Mouse (Mus musculus) forebrain, embryonic 15.5 days (tissue): ENCODE measurements around the gene Cacna1i. TPM values are rescaled to one million over a fixed set of nuclear protein-coding genes. Genes with fewer than 3 reads are reported as not detected.

Experiments used
- ATAC-seq: fragments of 200-750 bp; cut with Nextera tagmentation; replicated peaks from 2 replicates; pipeline ENCODE4 v1.8.0; 2017; ENCODE audit warnings: mild to moderate bottlenecking, moderate TSS enrichment, moderate library complexity
- H3K27ac ChIP-seq: fragments of 300-500 bp; sonication (generic); replicated peaks from 2 replicates; pipeline ENCODE4 v1.5.1; 2015; ENCODE audit warnings: mild to moderate bottlenecking, inconsistent platforms
- H3K27me3 ChIP-seq: fragments of 300-500 bp; sonication (generic); 2 replicates; pipeline ENCODE4 v1.6.1; 2015; ENCODE audit warnings: inconsistent platforms
- H3K36me3 ChIP-seq: fragments of 300-500 bp; sonication (generic); 2 replicates; pipeline ENCODE4 v1.6.1; 2015; ENCODE audit warnings: mild to moderate bottlenecking, inconsistent platforms
- H3K4me1 ChIP-seq: fragments of 300-500 bp; sonication (generic); 2 replicates; pipeline ENCODE4 v1.6.1; 2015; ENCODE audit warnings: inconsistent platforms
- H3K4me2 ChIP-seq: fragments of 300-500 bp; sonication (generic); replicated peaks from 2 replicates; pipeline ENCODE4 v1.6.1; 2015; ENCODE audit warnings: mild to moderate bottlenecking, inconsistent platforms
- H3K4me3 ChIP-seq: fragments of 300-500 bp; sonication (generic); 2 replicates; pipeline ENCODE4 v1.5.1; 2015; ENCODE audit warnings: mild to moderate bottlenecking, inconsistent platforms
- H3K9ac ChIP-seq: fragments of 300-500 bp; sonication (generic); replicated peaks from 2 replicates; pipeline ENCODE4 v1.6.1; 2015; ENCODE audit warnings: mild to moderate bottlenecking, inconsistent platforms
- H3K9me3 ChIP-seq: fragments of 300-500 bp; sonication (generic); 2 replicates; pipeline ENCODE4 v1.6.1; 2016; ENCODE audit warnings: inconsistent platforms
- WGBS: fragments of 180-500 bp; shearing (Covaris S2); methylation state at CpG from one replicate; pipeline ENCODE4 v1.1.7; 2015; ENCODE audit warnings: mixed read lengths; 5-methylcytosine and 5-hydroxymethylcytosine counted together
- polyA plus RNA-seq: library from polyadenylated mRNA; unstranded; fragments of >200 nt; fragmentation: Nextera tagmentation; extraction: Ambion mirVana; gene quantifications from 2 replicates; pipeline ENCODE4 v1.2.1, GENCODE M21; 2015

Cacna1i gene
- polyA plus RNA-seq: 0.50 and 0.57 TPM in 2 replicates

DNA sequence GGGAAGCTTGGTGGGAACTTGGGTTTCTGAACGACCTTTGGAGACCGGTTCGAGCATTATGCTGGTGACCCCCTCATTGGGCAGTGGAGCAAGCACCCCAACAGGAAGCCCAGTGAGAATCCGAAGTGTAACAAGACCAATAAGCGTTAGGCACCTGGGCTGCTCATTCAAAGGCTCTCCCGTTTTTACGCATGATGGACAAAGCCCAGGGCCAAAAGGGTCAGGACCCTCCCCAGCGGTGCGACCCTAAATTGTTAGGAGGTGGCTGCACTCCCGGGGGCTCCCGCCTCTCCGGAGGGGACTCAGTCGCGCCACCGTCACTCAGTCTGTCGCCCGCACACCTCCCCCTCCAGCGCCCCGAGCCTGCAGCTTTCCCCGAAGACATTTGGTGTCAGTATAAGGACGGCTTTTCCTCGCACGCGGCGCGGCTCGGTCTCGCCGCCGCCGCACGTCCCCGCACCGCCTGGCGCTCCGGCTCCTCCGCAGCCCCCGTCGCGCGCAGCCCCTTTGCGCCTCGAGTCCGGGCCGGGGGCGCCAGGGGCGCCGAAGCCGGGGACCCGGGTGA is at the start of gene Cacna1i:
Gene Cacna1i, plus strand, starts transcription at position 388 of the 565 bp plus-strand sequence.
- Histone ChIP-seq H3K9me3 (no peaks in the 10 kb centered on the region), H3K27me3 (peaks cover 48% of the 10 kb centered on the region), H3K4me1 (peaks cover 14% of the 10 kb centered on the region; the same call in 1 of the 2 replicates), H3K27ac (no peak within 1 kb of the TSS; the same call in 1 of the 2 replicates), H3K36me3 (no peaks in the 10 kb centered on the region), H3K4me3 (peak within 1 kb of the TSS; percentile 54), H3K4me2 (peak within 1 kb of the TSS; percentile 82), H3K9ac (peak within 1 kb of the TSS; percentile 63)
- WGBS: under 1% methylated on average over 50 of the region's 50 CpGs
- peak; percentile 78 for ATAC-seq

DNA sequence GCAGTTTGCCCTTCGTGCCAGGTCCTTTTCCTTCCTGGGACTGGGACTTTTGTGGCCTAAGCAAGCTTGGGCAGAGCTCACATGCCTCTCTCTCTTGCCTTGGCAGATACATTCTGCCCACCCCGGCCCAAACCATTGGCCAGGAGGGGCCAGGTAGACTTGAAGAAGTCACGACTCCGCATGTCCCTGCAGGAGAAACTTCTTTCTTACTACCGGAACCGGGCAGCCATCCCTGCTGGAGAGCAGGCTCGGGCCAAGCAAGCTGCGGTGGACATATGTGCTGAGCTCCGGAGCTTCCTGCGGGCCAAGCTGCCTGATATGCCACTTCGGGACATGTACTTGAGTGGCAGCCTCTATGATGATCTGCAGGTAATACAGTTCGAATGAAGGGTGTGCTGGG is 38.9 kb upstream of the Cacna1i start:
- no peak overlapping the region for H3K9ac ChIP-seq
- H3K27ac ChIP-seq: no peak overlapping the region
- H3K4me1 ChIP-seq: no peaks in the 10 kb centered on the region
- no peak overlapping the region for H3K4me2 ChIP-seq
- H3K27me3 ChIP-seq: no peaks in the 10 kb centered on the region
- H3K36me3 ChIP-seq: peaks cover 74% of the 10 kb centered on the region
- H3K4me3 ChIP-seq: no peak overlapping the region
- 94% methylated on average over 12 of the region's 12 CpGs for WGBS
- no peaks in the 10 kb centered on the region for H3K9me3 ChIP-seq
- ATAC-seq: no peak

- Histone ChIP-seq H3K27me3 (no peaks in the 10 kb centered on the region), H3K4me2 (no peak overlapping the region), H3K36me3 (peaks cover 71% of the 10 kb centered on the region), H3K4me3 (no peak overlapping the region), H3K9me3 (no peaks in the 10 kb centered on the region), H3K4me1 (0 out of 2 replicates have a peak, but pooled peaks cover under 1% of the 10 kb centered on the region), H3K9ac (no peak overlapping the region), H3K27ac (no peak overlapping the region)
- WGBS: 82% methylated on average over 1 of the region's 1 CpGs
- no peak for ATAC-seq
Observed at GRCm38 (mm10) chr15:80248596-80248995, 38.4 kb upstream of the Cacna1i start.

DNA sequence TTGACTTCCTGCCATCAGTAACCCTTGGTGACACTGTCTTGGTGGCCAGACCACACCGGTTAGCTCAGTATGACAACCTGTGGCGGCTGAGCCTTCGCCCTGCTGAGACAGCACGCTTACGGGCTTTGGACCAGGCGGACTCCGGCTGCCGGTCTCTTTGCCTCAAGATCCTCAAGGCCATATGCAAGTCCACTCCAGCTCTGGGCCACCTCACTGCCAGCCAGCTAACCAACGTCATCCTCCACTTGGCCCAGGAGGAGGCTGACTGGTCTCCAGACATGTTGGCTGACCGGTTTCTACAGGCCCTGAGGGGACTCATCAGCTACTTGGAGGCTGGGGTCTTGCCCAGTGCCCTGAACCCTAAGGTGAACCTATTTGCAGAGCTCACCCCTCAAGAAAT is 37.4 kb upstream of the Cacna1i start:
- no peak for ATAC-seq
- no peaks in the 10 kb centered on the region for H3K27me3 ChIP-seq
- WGBS: 92% methylated on average over 10 of the region's 10 CpGs
- H3K4me2 ChIP-seq: no peak overlapping the region
- H3K4me3 ChIP-seq: no peak overlapping the region
- H3K9me3 ChIP-seq: no peaks in the 10 kb centered on the region
- H3K4me1 ChIP-seq: peaks cover 10% of the 10 kb centered on the region
- H3K36me3 ChIP-seq: peaks cover 61% of the 10 kb centered on the region
- no peak overlapping the region for H3K27ac ChIP-seq
- no peak overlapping the region for H3K9ac ChIP-seq

DNA sequence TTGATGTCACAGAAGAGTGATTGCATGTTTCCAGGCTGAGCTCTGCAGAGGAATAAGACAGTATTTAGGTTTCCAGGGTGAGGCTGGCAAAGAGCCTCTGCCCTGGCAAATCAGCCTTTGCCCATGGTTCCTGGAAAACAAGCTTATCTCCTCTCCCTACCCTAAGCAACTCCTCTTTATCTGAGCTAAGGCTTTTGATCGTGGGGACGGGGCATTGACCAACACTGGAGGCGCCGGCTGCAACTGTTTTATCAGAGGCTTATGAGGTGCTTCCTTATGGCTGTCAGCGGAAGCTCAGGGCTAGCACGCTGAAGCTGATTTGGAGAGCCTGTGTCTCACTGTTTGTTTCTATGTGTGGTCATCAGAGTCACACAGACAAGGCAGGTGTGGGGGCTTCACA is 36.5 kb upstream of the Cacna1i start:
- ATAC-seq: no peak
- no peak overlapping the region for H3K4me3 ChIP-seq
- H3K9ac ChIP-seq: no peak overlapping the region
- H3K4me2 ChIP-seq: no peak overlapping the region
- H3K36me3 ChIP-seq: peaks cover 60% of the 10 kb centered on the region
- peaks cover 10% of the 10 kb centered on the region for H3K4me1 ChIP-seq
- 96% methylated on average over 6 of the region's 6 CpGs for WGBS
- no peaks in the 10 kb centered on the region for H3K9me3 ChIP-seq
- no peaks in the 10 kb centered on the region for H3K27me3 ChIP-seq
- no peak overlapping the region for H3K27ac ChIP-seq

- Histone ChIP-seq H3K36me3 (peaks cover 53% of the 10 kb centered on the region), H3K4me2 (no peak overlapping the region), H3K9me3 (no peaks in the 10 kb centered on the region), H3K27ac (peak overlapping the region; percentile 99; the same call in 1 of the 2 replicates), H3K27me3 (no peaks in the 10 kb centered on the region), H3K9ac (no peak overlapping the region), H3K4me1 (peaks cover 32% of the 10 kb centered on the region), H3K4me3 (no peak overlapping the region)
- ATAC-seq: no peak
- 25% methylated on average over 2 of the region's 2 CpGs for WGBS
Observed at GRCm38 (mm10) chr15:80253530-80253929, 33.5 kb upstream of the Cacna1i start.

DNA sequence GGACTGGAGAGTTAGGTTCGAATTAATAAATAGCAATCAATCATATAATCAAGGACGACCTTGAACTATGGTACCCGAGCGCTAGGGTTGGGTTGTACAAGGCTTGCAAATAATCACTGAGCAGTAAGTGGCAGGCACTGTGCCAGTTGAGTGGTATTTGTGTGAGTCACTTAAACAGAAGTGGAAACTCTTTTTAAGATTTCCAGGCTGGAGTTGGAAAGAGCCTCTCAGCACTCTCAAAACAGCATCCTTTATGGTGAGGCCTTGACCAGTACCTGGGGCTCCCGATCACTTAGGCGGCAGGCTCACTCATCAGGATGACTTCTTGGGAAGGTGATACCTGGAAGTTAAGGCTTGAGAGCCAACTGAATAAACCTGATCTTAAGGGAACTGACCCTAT is 32.8 kb upstream of the Cacna1i start:
- peaks cover 49% of the 10 kb centered on the region for H3K36me3 ChIP-seq
- 52% methylated on average over 6 of the region's 6 CpGs for WGBS
- peak overlapping the region; percentile 92 for H3K4me2 ChIP-seq
- peak overlapping the region; percentile 98 for H3K4me3 ChIP-seq
- no peaks in the 10 kb centered on the region for H3K27me3 ChIP-seq
- peaks cover 35% of the 10 kb centered on the region for H3K4me1 ChIP-seq
- no peaks in the 10 kb centered on the region for H3K9me3 ChIP-seq
- H3K27ac ChIP-seq: peak overlapping the region; percentile 99
- H3K9ac ChIP-seq: peak overlapping the region; percentile 70
- ATAC-seq: no peak

DNA sequence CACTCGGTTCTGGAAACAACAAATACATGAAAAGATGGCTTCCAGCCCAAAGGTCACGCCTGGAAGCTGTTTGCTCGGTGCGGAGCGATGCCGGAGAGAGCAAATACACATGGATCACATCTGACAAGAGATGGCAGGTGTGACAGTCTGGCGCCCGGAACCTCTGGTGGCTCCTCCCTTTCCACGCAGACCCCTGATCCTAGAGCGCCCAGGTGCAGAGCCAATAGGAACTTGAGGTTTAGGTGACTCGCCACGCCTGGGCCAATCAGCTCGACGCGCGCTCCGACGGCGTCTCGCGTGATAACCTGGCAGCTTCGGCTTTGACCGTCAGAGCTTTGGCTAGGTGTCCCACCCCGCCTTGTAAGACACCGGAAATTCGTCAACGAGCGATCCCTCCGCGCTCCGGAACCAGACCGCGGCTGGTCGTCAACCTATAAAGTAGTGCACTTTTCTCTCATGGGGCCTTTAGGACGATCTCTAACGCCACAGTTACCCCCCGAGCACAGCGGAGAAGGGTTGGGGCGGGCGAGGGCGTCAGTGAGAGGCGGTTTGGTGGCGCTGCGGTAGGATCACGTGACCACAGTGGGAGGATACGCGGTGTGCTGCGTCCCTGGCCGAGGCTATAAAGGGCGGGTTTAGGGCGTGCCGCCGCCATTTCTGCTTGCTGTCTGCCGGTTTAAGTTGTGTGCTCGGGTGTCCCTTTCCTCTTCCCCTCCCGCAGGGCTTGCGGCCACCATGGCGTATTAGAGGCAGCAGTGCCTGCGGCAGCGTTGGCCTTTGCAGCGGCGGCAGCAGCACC is 32.0 kb upstream of the Cacna1i start, which contains the start of gene Atf4:
Gene Atf4, plus strand, starts transcription at position 338 of the 799 bp plus-strand sequence.
- peaks cover 49% of the 10 kb centered on the region for H3K36me3 ChIP-seq
- ATAC-seq: peak; percentile 97
- no peaks in the 10 kb centered on the region for H3K9me3 ChIP-seq
- H3K4me2 ChIP-seq: peak within 1 kb of the TSS; percentile 92
- H3K4me3 ChIP-seq: peak within 1 kb of the TSS; percentile 98
- H3K27ac ChIP-seq: peak within 1 kb of the TSS; percentile 99
- H3K27me3 ChIP-seq: no peaks in the 10 kb centered on the region
- H3K4me1 ChIP-seq: peaks cover 35% of the 10 kb centered on the region
- WGBS: under 1% methylated on average over 62 of the region's 62 CpGs
- peak within 1 kb of the TSS; percentile 100 for H3K9ac ChIP-seq

DNA sequence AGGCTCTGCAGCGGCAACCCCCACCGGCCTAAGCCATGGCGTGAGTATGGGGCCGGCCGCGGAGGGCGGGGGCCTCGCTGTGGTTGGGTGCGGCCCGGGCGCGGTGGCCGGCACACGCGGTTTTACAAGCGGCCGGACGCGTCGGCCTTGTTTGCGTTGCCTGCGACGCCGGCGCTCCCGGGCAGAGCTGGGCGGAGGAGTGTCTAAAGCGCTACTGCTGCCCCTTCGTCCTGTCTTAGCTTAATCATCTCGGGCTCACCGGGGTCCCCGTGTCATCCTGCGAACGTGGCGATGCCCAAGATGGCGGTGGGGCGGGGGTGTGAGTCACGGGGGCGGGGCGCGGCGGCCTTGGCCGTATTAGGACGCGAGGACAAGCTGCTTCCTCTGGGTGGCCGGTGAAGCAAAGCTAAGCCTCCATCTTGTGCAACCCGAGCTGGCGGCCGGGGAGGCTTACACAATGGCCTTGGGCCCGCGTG is 31.4 kb upstream of the Cacna1i start:
- Histone ChIP-seq H3K4me1 (peaks cover 39% of the 10 kb centered on the region), H3K9ac (peak overlapping the region; percentile 100), H3K9me3 (no peaks in the 10 kb centered on the region), H3K4me2 (peak overlapping the region; percentile 92), H3K36me3 (peaks cover 45% of the 10 kb centered on the region), H3K27me3 (no peaks in the 10 kb centered on the region), H3K4me3 (peak overlapping the region; percentile 98), H3K27ac (peak overlapping the region; percentile 99)
- under 1% methylated on average over 51 of the region's 51 CpGs for WGBS
- peak; percentile 15 for ATAC-seq

GRCm38 (mm10) chr15:80256242-80256641 is 30.8 kb upstream of the Cacna1i start:
- 12% methylated on average over 16 of the region's 16 CpGs for WGBS
- H3K36me3 ChIP-seq: peaks cover 39% of the 10 kb centered on the region

DNA sequence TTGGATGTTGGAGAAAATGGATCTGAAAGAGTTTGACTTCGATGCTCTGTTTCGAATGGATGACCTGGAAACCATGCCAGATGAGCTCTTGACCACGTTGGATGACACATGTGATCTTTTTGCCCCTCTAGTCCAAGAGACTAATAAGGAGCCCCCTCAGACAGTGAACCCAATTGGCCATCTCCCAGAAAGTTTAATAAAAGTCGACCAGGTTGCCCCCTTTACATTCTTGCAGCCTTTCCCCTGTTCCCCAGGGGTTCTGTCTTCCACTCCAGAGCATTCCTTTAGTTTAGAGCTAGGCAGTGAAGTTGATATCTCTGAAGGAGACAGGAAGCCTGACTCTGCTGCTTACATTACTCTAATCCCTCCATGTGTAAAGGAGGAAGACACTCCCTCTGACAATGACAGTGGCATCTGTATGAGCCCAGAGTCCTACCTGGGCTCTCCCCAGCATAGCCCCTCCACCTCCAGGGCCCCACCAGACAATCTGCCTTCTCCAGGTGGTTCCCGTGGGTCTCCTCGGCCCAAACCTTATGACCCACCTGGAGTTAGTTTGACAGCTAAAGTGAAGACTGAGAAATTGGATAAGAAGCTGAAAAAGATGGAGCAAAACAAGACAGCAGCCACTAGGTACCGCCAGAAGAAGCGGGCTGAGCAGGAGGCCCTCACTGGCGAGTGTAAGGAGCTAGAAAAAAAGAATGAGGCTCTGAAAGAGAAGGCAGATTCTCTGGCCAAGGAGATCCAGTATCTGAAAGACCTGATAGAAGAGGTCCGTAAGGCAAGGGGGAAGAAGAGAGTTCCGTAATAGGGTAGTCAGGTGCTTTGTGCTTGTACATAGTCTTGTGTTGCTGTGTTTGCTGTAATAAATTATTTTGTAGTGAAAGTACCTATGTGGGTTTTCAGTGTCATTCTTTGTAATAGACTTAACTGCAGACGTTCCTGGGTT is 30.1 kb upstream of the Cacna1i start:
- Histone ChIP-seq H3K4me1 (peaks cover 39% of the 10 kb centered on the region), H3K4me3 (peak overlapping the region; percentile 98), H3K4me2 (peak overlapping the region; percentile 92), H3K36me3 (peaks cover 38% of the 10 kb centered on the region), H3K27me3 (no peaks in the 10 kb centered on the region), H3K9me3 (no peaks in the 10 kb centered on the region), H3K9ac (peak overlapping the region; percentile 100), H3K27ac (peak overlapping the region; percentile 99)
- WGBS: 64% methylated on average over 12 of the region's 12 CpGs
- no peak for ATAC-seq

More at GRCm38 (mm10) chr15:80256242-80256641, 30.8 kb upstream of the Cacna1i start:
- Histone ChIP-seq H3K9ac (peak overlapping the region; percentile 100), H3K9me3 (no peaks in the 10 kb centered on the region), H3K4me1 (peaks cover 39% of the 10 kb centered on the region), H3K4me2 (peak overlapping the region; percentile 92), H3K4me3 (peak overlapping the region; percentile 98), H3K27ac (peak overlapping the region; percentile 99), H3K27me3 (no peaks in the 10 kb centered on the region)
- no peak for ATAC-seq
